Mouse (Mus musculus): ENCODE results near the gene Sec63. TPM values are rescaled to one million over a fixed set of nuclear protein-coding genes. Genes with fewer than 3 reads are reported as not detected.

Gene Sec63
- polyA plus RNA-seq, 1 experiment from 2014 or later, result 19.6 TPM

Other genes starting within 250 kb of the Sec63 start
- not detected in 2 replicates for gene Nr2e1, start 177.9 kb upstream of the Sec63 start, polyA plus RNA-seq (2015; fragmentation: Nextera tagmentation; extraction: Ambion mirVana)
- 13.3 and 14.7 TPM in 2 replicates for gene Ostm1, start 177.7 kb upstream of the Sec63 start, polyA plus RNA-seq (2015; fragmentation: Nextera tagmentation; extraction: Ambion mirVana)
- gene Scml4, start 98.9 kb downstream of the Sec63 start, polyA plus RNA-seq (2015; fragmentation: Nextera tagmentation; extraction: Ambion mirVana), result 0.38 and 0.41 TPM in 2 replicates

All from lung, embryonic 16.5 days (tissue).